In genomic region chrX:7950091-7950490, GRCm38 (mm10) we compare ENCODE assay signal across 25 mouse cellular contexts. TPM values are rescaled to one million over a fixed set of nuclear protein-coding genes. Genes with fewer than 3 reads are reported as not detected.
A peak's percentile ranks its signal among the peaks of the same experiment; 100 is the strongest.
DNase-seq lines count a peak whose midpoint lies in the region.
"Had no signal": no experiment of that assay in that cellular context is flagged by ENCODE, and none has a peak within 500 bp of the region (broad histone marks: within the 10 kb centered on the region; RNA-seq: fewer than 3 reads in every experiment).

No protein-coding gene starts in this region.

- DNase-seq in adrenal gland, adult 2 months: peak; percentile 52
- DNase-seq in adrenal gland, adult 18-20 months (ENCODE audit: low spot score in 2 of 2): no peak
- peak; percentile 23 for DNase-seq in ovary, adult 18-20 months (ENCODE audit: low spot score)
- DNase-seq in ovary, postnatal 10 days (ENCODE audit: low spot score): no peak
- DNase-seq in adrenal gland, postnatal 10 days: peak; percentile 31
- peak; percentile 37 for DNase-seq in adrenal gland, postnatal 14 days
- DNase-seq in left cerebral cortex, postnatal 14 days (ENCODE audit: low spot score in 2 of 2): no peak
- DNase-seq in layer of hippocampus, postnatal 14 days (ENCODE audit: low spot score in 2 of 2): no peak
- DNase-seq: cerebellum, adult 11-12 months; cerebellum, adult 2 months; cerebellum, adult 9-10 months; cerebellum, postnatal 25 days had no signal

- intact Hi-C loops in left cerebral cortex, postnatal 14 days (cut with DNase I): loop anchor here (10.0 kb wide), 1 partner anchor 115 kb away; no protein-coding TSS in a partner anchor

RNA-seq across cellular contexts. Expression of gene Hdac6, which starts 2.4 kb away (rescaled TPM):
- total RNA-seq in adrenal gland, adult 2 months (2021): 10 to 100 TPM; 13.3 to 16.1 TPM
- 23.2 and 25.2 TPM in 2 replicates for polyA plus RNA-seq in adrenal gland, adult 2 months (2012; rRNA removed)
- 10 to 100 TPM; 14.4 to 15.0 TPM for total RNA-seq in adrenal gland, adult 18-20 months (2021)
- 10 to 100 TPM; 17.9 to 19.2 TPM for total RNA-seq in adrenal gland, postnatal 10 days (2021)
- 18.1 and 18.2 TPM in 2 replicates for total RNA-seq in adrenal gland, postnatal 14 days (2021)
- 10 to 100 TPM; 53.4 to 60.1 TPM for total RNA-seq in left cerebral cortex, postnatal 14 days (2021)
- total RNA-seq in layer of hippocampus, postnatal 14 days (2021): 10 to 100 TPM; 46.0 to 54.4 TPM

RNA-seq across cellular contexts. Expression of gene Eras, which starts 21.7 kb away (rescaled TPM):
- total RNA-seq in adrenal gland, adult 2 months (2021): not detected
- not detected in 2 replicates for polyA plus RNA-seq in adrenal gland, adult 2 months (2012; rRNA removed)
- not detected for total RNA-seq in adrenal gland, adult 18-20 months (2021)
- total RNA-seq in adrenal gland, postnatal 10 days (2021): not detected
- total RNA-seq in adrenal gland, postnatal 14 days (2021): not detected in 2 replicates
- total RNA-seq in left cerebral cortex, postnatal 14 days (2021): not detected
- not detected for total RNA-seq in layer of hippocampus, postnatal 14 days (2021)
- total RNA-seq: MEL had no signal
- polyA plus RNA-seq: C2C12; cerebellum, adult 2 months; cortical plate, adult 2 months; embryonic facial prominence, embryonic 11.5 days; embryonic facial prominence, embryonic 13.5 days; embryonic facial prominence, embryonic 15.5 days; erythroblast, embryonic 14.5 days; forebrain, embryonic 12.5 days; forebrain, embryonic 14.5 days; forebrain, embryonic 16.5 days had no signal

RNA-seq across cellular contexts. Expression of gene Gata1, which starts 27.8 kb away (rescaled TPM):
- total RNA-seq in adrenal gland, adult 2 months (2021): under 1 TPM in 1 of 2 experiments, not detected in 1; 0.48 TPM
- polyA plus RNA-seq in adrenal gland, adult 2 months (2012; rRNA removed): 0.12 and 1.7 TPM in 2 replicates
- not detected for total RNA-seq in adrenal gland, adult 18-20 months (2021)
- total RNA-seq in adrenal gland, postnatal 10 days (2021): 1 to 10 TPM; 1.2 to 2.5 TPM
- total RNA-seq in adrenal gland, postnatal 14 days (2021): 0.38 and 2.5 TPM in 2 replicates
- total RNA-seq in left cerebral cortex, postnatal 14 days (2021): not detected
- not detected for total RNA-seq in layer of hippocampus, postnatal 14 days (2021)
- polyA plus RNA-seq: cerebellum, adult 2 months; cortical plate, adult 2 months; forebrain, embryonic 16.5 days; frontal cortex, adult 2 months had no signal

RNA-seq across cellular contexts. Expression of gene Pcsk1n, which starts 30.5 kb away (rescaled TPM):
- total RNA-seq in adrenal gland, adult 2 months (2021): 10 to 100 TPM; 34.7 to 59.2 TPM
- polyA plus RNA-seq in adrenal gland, adult 2 months (2012; rRNA removed): 223 and 268 TPM in 2 replicates
- total RNA-seq in adrenal gland, adult 18-20 months (2021): 10 to 100 TPM; 48.9 to 64.9 TPM
- total RNA-seq in adrenal gland, postnatal 10 days (2021): 10 to 100 TPM; 37.3 to 41.2 TPM
- total RNA-seq in adrenal gland, postnatal 14 days (2021): 40.3 and 50.2 TPM in 2 replicates
- total RNA-seq in left cerebral cortex, postnatal 14 days (2021): 100 to 1,000 TPM; 329 to 351 TPM
- total RNA-seq in layer of hippocampus, postnatal 14 days (2021): 100 to 1,000 TPM; 340 to 344 TPM
- total RNA-seq: MEL had no signal
- polyA plus RNA-seq: C2C12; erythroblast, embryonic 14.5 days had no signal

RNA-seq across cellular contexts. Expression of gene Gm10490, which starts 40.7 kb away (rescaled TPM):
- total RNA-seq in adrenal gland, adult 2 months (2021): not detected
- polyA plus RNA-seq in adrenal gland, adult 2 months (2012; rRNA removed): not detected in 2 replicates
- not detected for total RNA-seq in adrenal gland, adult 18-20 months (2021)
- not detected for total RNA-seq in adrenal gland, postnatal 10 days (2021)
- total RNA-seq in adrenal gland, postnatal 14 days (2021): not detected in 2 replicates
- total RNA-seq in left cerebral cortex, postnatal 14 days (2021): not detected
- not detected for total RNA-seq in layer of hippocampus, postnatal 14 days (2021)
- total RNA-seq: ES-E14, MEL had no signal
- polyA plus RNA-seq: cerebellum, adult 2 months; cortical plate, adult 2 months; embryonic facial prominence, embryonic 11.5 days; embryonic facial prominence, embryonic 13.5 days; embryonic facial prominence, embryonic 15.5 days; erythroblast, embryonic 14.5 days; forebrain, embryonic 10.5 days; forebrain, embryonic 12.5 days; forebrain, embryonic 14.5 days; forebrain, embryonic 16.5 days; frontal cortex, adult 2 months had no signal

Comparison
In these comparisons a context has a peak if more than half of its experiments do, and no peak if none do; other contexts are left out.
1. DNase-seq: peak in adrenal gland, adult 2 months (single experiment), ovary, adult 18-20 months (single experiment), adrenal gland, postnatal 10 days (single experiment) and adrenal gland, postnatal 14 days (single experiment); none in adrenal gland, adult 18-20 months (0 of 2), ovary, postnatal 10 days (single experiment), left cerebral cortex, postnatal 14 days (0 of 2) and layer of hippocampus, postnatal 14 days (0 of 2).